Mouse (Mus musculus): Measurements from ENCODE around the gene Bex6.

The Bex6 gene

GRCm38 (mm10) chr16:32179333-32179901 lies at the start of gene Bex6:
Gene Bex6, plus strand, starts transcription at chr16:32179823.
- DNase-seq (ENCODE audit: low read depth, low spot score), result no peak

GRCm38 (mm10) chr16:32130190-32130826 lies 49.3 kb upstream of the Bex6 start:
- peak; percentile 88 for DNase-seq (ENCODE audit: low read depth, low spot score)

DNA sequence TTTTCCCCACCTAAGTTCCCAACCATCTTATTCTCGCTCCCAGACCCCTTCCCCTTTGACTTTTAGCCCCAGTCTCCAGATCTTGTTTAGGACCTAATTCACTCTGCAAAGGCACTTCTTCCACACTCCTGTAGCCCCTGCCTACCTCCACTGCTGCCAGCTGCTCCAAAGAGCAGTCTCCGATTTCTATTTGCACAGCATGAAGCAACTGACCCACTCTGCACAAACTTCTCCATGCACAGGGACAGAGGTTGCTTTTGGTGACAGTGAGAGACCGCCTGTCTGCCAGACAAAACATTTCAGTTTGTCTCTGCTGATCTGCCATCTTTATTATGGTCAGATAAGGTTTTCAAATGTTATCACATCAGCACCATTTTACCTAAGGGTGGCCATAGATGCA lies 46.5 kb upstream of the Bex6 start:
- DNase-seq (ENCODE audit: low read depth, low spot score), result no peak

DNA sequence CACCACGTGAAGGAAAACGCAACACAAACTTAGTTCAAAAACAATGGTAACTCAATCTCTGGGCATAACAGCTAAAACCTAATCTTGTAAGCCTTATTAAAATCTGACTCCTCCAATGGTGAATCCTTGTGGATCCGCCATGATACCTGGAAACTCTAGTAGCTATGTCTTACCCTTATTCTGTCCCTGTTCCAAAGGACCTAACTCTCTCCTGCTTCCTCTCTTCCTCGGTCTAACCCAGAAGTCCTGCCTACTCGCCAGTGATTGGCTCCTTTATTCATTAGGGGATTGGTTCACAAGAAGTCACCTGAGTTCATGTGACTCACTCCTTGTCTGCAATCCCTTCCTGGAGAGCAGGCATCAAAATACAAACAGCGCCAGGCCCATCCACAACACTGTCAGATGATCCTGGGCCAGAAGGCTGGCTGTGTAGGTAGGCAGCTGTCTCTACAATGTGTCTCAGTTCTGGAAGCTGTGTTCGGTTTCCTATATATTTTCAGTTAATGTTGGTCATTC lies 43.7 kb upstream of the Bex6 start:
- peak; percentile 83 for DNase-seq (ENCODE audit: low read depth, low spot score)

DNA sequence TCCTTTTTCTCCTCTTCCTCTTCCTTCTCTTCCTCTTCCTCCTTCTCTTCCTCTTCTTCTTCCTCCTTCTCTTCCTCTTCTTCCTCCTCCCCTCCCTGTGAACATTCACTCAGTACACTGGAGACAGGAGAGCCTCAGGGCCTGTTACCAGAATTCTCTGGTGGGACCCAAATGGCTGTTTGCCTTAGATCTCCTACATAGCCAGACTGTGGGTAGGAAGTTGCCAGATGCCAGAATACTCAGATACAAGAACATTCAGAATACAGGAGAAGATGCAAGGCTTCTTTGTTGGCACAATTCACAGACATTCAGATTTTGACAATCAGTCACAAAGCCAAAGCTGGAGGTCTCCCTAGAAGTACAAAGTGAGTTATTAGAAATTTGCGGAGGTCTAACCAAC lies 40.7 kb upstream of the Bex6 start:
- no peak for DNase-seq (ENCODE audit: low read depth, low spot score)

DNA sequence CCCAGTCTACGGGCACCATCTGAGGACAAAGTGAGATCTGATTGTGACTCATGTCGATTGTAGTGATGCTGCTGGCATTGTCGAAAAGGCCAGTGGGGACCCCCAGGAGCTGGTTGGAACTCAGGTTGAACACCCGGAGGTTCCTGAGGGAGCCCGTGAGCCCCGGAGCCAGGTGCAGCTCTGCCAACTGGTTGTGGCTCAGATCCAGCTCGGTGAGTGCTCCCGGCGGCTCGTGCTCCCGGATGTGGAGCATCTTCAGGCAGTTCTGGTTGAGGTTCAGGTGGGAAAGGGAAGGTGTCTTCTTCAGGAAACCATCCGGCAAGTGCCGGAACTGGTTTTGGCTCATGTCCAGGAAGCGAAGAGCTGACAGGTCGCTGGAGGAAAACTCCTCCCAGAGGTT lies 35.9 kb upstream of the Bex6 start:
- DNase-seq (ENCODE audit: low read depth, low spot score), result no peak

DNA sequence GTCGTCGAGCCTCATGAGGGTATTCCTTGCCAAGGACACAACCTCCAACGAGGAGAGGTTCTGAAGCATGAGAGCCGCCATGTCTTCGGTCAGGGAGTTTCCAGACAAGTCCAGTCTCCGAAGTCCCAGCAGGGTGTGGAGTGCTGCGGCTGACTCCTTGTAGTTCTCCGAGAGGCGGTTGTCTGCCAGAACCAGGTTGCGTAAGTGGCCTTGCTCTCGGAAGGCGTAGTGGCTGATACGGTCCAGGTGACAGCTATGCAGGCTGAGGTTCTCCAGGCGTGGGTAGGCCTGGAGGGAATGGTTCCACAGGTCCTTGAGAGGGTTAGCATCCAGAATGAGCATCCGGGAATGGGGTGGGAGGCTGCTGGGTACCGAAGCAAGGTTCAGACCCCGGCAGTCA lies 35.0 kb upstream of the Bex6 start:
- DNase-seq (ENCODE audit: low read depth, low spot score), result no peak

- peak; percentile 38 for DNase-seq (ENCODE audit: low read depth, low spot score)
Measured at GRCm38 (mm10) chr16:32147589-32148207, 31.9 kb upstream of the Bex6 start.

DNA sequence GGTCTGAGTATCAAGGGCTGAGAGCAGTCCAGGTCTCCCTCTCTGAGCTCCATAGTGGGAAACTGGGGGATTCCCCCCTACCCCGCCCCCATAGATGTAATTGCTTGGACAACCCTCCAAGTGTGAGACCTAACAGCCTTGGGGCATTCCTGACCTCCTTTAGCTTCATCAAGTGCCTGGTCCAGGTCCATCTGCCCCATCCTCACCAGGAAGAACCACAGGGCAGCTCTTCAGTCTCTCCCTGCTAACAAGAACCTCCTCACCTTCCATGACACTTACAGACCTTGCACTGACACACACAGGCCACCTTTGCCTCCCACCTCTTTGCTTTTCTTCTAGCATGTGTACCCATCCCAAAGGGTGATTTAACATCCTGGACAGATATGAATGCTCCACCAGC lies 25.6 kb upstream of the Bex6 start:
- no peak for DNase-seq (ENCODE audit: low read depth, low spot score)

DNA sequence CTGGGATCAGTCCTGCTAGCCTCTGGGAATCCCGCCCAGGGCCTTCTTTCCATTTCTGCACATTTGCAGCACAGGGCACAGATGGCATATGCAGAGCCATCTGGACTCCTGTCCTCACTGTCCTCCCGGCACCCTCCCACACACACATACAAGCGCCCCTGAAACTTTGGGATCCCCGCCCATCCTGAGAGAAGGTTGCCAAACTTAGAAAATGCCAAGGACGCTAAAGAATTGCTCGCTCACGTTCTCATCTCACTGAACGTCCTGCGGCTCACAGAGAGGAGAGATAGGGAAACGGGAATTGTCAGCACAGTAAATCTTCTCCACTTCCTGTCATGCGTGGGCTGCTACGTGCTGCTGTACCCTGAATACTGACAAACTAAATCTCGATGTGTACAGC lies 25.2 kb upstream of the Bex6 start:
- DNase-seq (ENCODE audit: low read depth, low spot score), result no peak

GRCm38 (mm10) chr16:32156719-32157118 lies 22.9 kb upstream of the Bex6 start:
- DNase-seq (ENCODE audit: low read depth, low spot score), result no peak

DNA sequence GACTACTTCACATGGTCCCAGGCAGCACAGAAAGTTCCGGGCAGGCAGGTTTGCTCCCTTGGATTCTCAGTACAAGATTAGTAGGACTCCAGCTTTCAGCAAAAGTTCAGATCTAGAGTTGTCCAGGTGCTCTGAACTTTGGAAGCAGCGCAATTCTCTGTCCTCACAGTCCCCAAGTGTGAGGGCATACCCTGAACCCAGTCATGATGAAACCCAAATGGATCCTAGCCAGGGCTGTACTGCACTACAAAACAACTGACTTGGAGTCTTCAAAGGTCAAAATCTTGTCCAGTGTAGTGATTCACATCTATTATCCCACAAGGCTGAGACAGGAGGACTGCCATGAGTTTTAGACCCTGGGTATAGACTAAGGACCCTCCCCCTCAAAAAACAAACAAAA lies 22.3 kb upstream of the Bex6 start:
- DNase-seq (ENCODE audit: low read depth, low spot score), result no peak

GRCm38 (mm10) chr16:32158966-32159365 lies 20.7 kb upstream of the Bex6 start:
- DNase-seq (ENCODE audit: low read depth, low spot score), result no peak

DNA sequence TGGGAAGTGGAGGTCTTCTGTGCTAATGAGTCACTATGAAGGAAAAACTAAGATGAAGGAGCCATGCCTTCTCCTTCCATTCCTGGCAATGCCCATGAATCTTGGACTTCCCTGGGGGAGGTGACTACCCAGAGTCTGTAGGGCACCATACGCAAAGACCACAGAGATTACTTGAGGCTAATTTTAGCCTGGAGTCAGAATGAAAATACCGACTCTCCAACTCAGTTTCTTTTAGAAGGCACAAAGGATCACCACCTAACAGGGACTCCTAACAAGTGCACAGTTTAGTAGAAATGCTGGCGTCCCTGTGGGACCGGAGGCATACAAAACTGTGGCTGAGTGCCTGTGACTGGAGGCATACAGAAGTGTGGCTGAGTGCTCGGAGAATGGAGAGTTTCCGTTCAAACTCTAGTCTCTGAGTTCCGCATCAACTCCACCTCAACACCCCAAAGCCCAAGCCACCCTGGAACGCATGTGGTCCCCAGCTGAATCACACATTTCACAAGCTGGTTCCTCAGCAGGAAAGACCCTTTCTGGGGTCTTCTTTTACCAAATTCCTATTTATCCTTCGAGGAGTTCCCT lies 18.8 kb upstream of the Bex6 start:
- DNase-seq (ENCODE audit: low read depth, low spot score), result no peak

DNA sequence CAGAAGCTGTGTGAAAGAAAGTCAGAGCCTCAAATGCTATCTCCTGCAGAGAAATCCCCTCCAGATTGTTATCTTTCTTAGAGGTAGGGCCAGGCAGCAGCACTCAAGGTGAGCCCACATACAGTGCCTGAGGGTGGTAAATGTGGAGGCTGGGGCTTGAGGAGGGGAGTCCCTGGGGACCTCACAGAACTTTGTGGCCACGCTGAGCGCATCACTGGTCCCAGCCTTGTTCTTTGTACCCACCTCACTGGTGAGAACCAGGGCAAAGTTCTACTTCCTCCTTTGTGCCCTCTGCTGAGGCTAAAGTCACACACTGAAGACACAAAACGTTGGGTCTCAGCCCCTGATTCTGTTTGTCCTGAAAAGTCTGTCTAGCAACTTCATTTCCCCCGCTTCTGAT lies 16.2 kb upstream of the Bex6 start:
- DNase-seq (ENCODE audit: low read depth, low spot score), result no peak

DNA sequence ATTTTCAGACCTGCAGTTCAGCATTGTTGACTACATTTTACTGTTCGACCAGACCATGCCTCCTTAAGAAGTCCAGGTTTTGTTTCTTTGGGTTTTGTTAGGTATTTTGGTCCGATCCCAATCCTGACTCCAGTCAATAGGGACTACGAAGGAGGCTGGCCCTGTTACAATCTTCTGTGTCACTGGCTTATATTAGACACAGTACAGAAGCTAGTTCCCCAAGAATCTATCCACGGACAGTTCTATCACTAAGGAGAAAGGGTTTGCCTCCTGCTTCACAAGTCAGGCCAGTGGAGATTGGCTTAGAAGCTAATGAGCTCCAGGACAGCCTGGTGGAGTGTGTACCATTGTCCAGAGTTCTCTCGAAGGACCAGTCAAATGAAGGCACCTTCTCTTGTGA lies 15.7 kb upstream of the Bex6 start:
- DNase-seq (ENCODE audit: low read depth, low spot score), result no peak

DNA sequence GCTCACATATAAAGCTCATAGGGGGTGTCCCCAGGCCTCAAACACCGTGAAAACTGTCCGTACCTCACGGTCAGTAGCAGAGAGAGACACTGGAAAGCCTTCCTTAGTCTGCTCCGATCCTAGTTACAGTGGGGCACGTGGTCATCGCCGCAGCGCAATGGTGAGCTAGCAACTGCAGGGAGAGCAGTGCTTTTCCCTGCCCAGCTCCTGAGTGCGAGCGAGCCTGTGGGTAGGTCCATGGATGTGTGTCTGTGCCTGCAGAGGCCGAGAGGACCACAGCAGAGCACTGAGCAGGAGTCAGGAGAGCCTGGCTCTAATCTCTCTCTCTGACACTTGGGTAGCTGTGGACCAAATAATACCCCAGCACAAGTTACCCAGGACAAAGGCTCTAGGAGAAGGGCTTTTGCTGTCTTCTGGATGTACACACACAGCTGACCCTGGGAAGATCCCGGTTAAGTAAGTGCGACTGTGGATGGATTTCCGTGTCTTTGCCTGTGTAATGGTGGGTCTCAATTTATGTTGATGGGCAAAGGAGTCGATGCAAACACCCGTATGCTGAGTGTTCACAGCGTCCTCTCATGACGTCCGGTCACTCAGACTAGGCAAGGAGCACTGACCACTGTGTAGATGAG lies 15.1 kb upstream of the Bex6 start:
- DNase-seq (ENCODE audit: low read depth, low spot score), result no peak

- DNase-seq (ENCODE audit: low read depth, low spot score), result peak; percentile 78
Measured at GRCm38 (mm10) chr16:32165281-32165821, 14.3 kb upstream of the Bex6 start, which contains the start of gene Nrros. Gene Nrros, minus strand, starts transcription at chr16:32165594.

DNA sequence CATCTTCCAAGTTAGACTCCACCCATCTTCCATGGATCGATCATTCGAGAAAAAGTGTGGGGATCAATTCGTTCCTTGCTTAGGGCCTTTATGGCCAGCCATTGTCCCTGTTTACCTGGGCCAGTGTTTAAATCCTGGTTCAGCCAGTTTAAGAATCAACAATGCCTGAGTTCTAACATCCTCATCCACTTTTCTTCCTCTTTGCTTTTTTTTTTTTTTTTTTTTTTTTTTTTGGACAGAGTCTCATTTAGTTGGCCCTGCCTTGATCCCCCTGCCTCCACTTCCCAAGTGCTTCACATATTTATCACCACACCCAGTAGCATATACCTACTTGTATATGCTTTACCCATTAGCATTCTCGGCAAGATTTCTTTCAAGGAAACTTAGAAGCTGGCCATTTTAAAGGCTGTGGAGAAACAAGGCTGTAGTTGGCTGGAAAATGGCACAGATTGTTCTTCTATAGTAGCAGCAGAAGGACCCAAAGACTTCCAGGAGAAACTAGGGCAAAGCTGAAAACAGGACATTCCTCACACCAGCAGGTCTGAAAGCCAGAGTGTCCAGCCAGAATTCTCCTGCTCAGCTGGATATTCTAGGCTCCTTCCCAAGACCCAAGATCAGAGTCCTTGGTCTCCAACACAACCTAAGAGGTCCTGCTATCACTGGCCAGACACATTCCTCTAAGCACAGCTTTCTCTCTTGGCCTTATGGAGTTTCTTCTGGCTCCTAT lies 11.6 kb upstream of the Bex6 start:
- no peak for DNase-seq (ENCODE audit: low read depth, low spot score)

GRCm38 (mm10) chr16:32171031-32171731 lies 8.4 kb upstream of the Bex6 start:
- no peak for DNase-seq (ENCODE audit: low read depth, low spot score)

GRCm38 (mm10) chr16:32173401-32173800 lies 6.2 kb upstream of the Bex6 start:
- no peak for DNase-seq (ENCODE audit: low read depth, low spot score)
